Mouse (Mus musculus) hindbrain, embryonic 10.5 days (tissue): ENCODE data around the gene Fjx1. TPM values are rescaled to one million over a fixed set of nuclear protein-coding genes. Genes with fewer than 3 reads are reported as not detected.

Source experiments
- DNase-seq: peaks from one replicate; pipeline ENCODE4 v3.0.0-alpha.2; 2017; ENCODE audit warnings: low spot score
- H3K27ac ChIP-seq: fragments of 300-500 bp; sonication (generic); 2 replicates; pipeline ENCODE4 v1.5.1; 2016; ENCODE audit warnings: mild to moderate bottlenecking, moderate library complexity
- H3K27me3 ChIP-seq: fragments of 300-500 bp; sonication (generic); 2 replicates; pipeline ENCODE4 v1.6.1; 2016; ENCODE audit warnings: mild to moderate bottlenecking; ENCODE audit not compliant: poor library complexity, insufficient read depth, severe bottlenecking
- H3K36me3 ChIP-seq: fragments of 300-500 bp; sonication (generic); 2 replicates; pipeline ENCODE4 v1.6.1; 2016; ENCODE audit warnings: mild to moderate bottlenecking, moderate library complexity
- H3K4me1 ChIP-seq: fragments of 300-500 bp; sonication (generic); replicated peaks from 2 replicates; pipeline ENCODE4 v1.6.1; 2016; ENCODE audit warnings: mild to moderate bottlenecking
- H3K4me3 ChIP-seq: fragments of 300-500 bp; sonication (generic); 2 replicates; pipeline ENCODE4 v1.5.1; 2016; ENCODE audit warnings: mild to moderate bottlenecking, moderate library complexity
- H3K9me3 ChIP-seq: fragments of 300-500 bp; sonication (generic); 2 replicates; pipeline ENCODE4 v1.6.1; 2016; ENCODE audit warnings: mild to moderate bottlenecking, moderate library complexity
- WGBS: fragments of 180-500 bp; shearing (Covaris S2); methylation state at CpG from one replicate; pipeline ENCODE4 v1.1.7; 2016; 5-methylcytosine and 5-hydroxymethylcytosine counted together
- polyA plus RNA-seq: library from polyadenylated mRNA; unstranded; fragments of >200 nt; fragmentation: Nextera tagmentation; extraction: Ambion mirVana; gene quantifications from 2 replicates; pipeline ENCODE4 v1.2.1, GENCODE M21; 2016

Fjx1 gene
- 17.4 and 25.0 TPM in 2 replicates for polyA plus RNA-seq

DNA sequence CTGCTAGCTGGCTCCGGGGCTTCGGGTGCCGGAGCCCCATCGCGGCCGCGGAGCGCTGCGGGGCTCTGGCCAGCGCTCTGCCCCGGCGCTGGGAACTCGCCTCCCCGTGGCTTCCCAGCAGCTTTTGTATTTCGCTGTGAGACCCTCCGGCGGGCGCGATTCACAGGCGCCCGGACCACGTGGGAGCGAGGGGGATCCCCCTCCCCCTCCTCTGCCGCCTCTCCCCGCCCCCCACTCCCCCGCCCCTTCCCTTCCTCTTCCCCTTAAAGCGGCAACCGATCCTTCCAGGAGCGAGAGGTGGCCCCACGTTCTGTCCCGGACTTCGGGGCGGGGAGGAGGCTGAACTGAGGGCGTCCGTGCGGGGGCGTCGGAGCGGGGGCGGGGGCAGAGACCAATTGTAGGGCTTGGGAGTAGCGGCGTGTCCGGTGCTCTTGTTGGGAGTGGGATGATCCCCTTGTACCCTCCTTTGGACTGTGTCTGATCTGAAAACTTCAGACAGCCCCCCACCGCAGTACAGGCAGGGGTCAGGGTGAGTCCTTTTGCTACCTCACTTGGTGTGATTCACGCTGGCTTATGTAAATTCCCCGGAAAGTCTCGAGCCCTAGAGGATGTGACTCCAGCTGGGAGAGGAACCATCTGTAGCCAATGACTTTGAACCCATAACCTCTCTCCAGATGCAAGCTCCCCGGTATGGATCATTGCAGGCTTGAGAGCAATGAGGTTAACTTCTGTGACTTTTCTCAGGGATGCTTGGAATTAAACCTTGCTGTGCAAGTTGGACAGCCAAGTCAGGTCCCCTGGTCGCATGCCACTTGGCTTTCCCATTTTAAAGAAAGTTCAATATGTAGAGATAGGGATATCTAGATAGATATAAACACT lies at the start of gene Fjx1:
Gene Fjx1, minus strand, starts transcription at position 829 of the 879 bp plus-strand sequence.
- Histone ChIP-seq H3K36me3 (peaks cover 18% of the 10 kb centered on the region), H3K27ac (peak within 1 kb of the TSS; percentile 98), H3K4me1 (peaks cover 46% of the 10 kb centered on the region), H3K4me3 (peak within 1 kb of the TSS; percentile 90), H3K9me3 (no peaks in the 10 kb centered on the region), H3K27me3 (peaks cover 15% of the 10 kb centered on the region; the same call in 1 of the 2 replicates)
- DNase-seq: peak; percentile 88
- WGBS: under 1% methylated on average over 46 of the region's 49 CpGs

DNA sequence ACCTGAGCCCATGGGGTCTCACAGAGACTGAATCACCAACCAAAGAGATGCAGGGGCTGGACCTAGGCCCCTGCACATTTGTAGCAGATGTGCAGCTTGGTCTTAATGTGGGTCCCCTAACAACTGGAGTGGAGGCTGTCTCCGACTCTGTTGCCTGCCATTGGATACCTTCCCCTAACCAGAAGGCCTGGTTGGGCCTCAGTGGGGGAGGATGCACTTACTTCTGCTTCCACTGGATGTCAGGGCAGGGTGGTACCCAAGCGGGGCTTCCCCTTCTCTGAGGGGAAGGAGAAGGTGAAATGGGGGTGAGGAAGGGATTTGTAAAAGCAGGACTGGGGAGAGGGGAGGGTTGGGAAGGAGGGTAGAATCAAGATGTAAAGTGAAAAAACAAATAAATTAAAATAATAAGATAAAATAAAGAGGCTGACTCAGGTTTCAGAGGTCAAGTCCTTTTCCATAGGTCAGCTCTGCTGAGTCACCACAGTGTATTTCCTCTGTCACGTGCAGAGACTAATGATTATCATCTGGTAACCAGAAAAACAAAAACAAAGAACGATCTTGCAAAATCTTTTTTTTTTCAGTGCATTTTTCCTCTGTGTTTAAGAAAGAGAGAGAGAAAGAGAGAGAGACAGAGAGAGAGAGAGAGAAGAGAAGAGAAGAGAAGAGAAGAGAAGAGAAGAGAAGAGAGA lies 47.8 kb upstream of the Fjx1 start:
- Histone ChIP-seq H3K27me3 (no peaks in the 10 kb centered on the region), H3K36me3 (no peaks in the 10 kb centered on the region), H3K4me1 (no peaks in the 10 kb centered on the region), H3K9me3 (no peaks in the 10 kb centered on the region), H3K4me3 (no peak overlapping the region), H3K27ac (no peak overlapping the region)
- WGBS: 50% methylated on average over 4 of the region's 4 CpGs
- DNase-seq: peak; percentile 7

DNA sequence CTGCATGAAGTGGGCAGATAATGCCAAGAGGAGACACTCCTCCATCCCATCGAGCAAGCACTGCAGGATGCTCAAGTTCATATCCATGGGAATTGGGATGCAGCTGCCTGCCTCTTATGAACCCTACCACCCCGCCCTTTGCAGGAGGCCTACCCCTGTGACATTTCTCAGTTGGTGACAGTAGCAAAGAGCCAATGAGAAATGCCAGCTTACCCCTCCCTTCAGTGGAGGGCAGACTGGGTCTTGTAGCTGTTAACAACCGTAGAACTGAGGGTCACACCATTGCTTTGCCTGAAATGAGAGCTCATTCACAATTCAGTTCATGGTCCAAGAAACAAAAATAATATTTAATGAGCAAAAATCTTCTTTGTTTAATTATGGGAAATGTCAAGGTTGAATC lies 28.4 kb upstream of the Fjx1 start:
- Histone ChIP-seq H3K27me3 (peaks cover 9% of the 10 kb centered on the region; the same call in 1 of the 2 replicates), H3K4me3 (no peak overlapping the region), H3K9me3 (no peaks in the 10 kb centered on the region), H3K4me1 (peaks cover 6% of the 10 kb centered on the region; the same call in 1 of the 2 replicates), H3K36me3 (no peaks in the 10 kb centered on the region), H3K27ac (no peak overlapping the region)
- DNase-seq: peak; percentile 41
- WGBS: 38% methylated on average over 3 of the region's 3 CpGs

DNA sequence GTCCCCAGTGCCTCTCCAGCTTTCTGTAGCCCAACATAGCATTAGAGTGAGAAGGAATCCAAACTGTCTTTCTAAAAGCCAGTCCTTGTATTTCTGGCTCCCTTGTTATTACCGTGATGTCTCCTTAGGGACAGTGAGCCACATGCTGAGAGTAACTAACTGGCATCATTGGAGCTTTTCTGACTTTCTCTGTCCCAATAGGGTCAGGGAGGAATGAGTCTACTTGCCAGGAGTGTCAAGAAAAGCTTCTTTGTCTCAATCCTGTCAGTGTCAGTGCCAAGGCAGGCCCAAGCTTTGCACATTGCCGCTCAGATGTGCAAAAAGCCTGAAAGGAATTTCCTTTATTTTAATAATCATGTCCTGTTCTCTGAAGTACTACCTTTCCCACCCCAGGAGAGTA lies 23.8 kb upstream of the Fjx1 start:
- no peaks in the 10 kb centered on the region for H3K9me3 ChIP-seq
- H3K36me3 ChIP-seq: no peaks in the 10 kb centered on the region
- WGBS: 78% methylated on average over 2 of the region's 2 CpGs
- no peak overlapping the region for H3K27ac ChIP-seq
- H3K4me1 ChIP-seq: peaks cover 2% of the 10 kb centered on the region; the same call in 1 of the 2 replicates
- DNase-seq: no peak
- H3K4me3 ChIP-seq: no peak overlapping the region
- 0 out of 2 replicates have a peak, but pooled peaks cover 4% of the 10 kb centered on the region for H3K27me3 ChIP-seq

DNA sequence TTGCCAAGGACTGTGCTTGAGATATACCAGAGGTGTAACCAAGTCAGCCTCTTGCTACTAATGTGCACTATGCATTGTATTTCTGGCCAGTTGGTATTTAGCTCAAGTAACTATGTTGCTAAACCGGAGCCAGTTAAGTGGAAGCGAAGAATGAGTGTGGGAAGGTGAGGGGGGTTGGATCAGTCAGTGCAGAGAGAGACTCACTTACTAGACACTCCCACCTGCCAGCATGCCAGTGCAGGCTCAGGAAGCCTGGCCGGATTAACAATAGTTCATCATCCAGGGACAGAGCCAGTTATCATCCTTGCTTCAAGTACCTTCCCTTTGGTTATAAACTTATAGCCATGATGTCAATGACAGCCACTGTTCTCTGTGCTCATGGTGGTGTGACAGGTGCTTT lies 16.3 kb upstream of the Fjx1 start:
- peaks cover 13% of the 10 kb centered on the region for H3K4me1 ChIP-seq
- DNase-seq: peak; percentile 1
- H3K4me3 ChIP-seq: no peak overlapping the region
- H3K27ac ChIP-seq: no peak overlapping the region
- no peaks in the 10 kb centered on the region for H3K27me3 ChIP-seq
- 87% methylated on average over 3 of the region's 3 CpGs for WGBS
- no peaks in the 10 kb centered on the region for H3K9me3 ChIP-seq
- no peaks in the 10 kb centered on the region for H3K36me3 ChIP-seq

DNA sequence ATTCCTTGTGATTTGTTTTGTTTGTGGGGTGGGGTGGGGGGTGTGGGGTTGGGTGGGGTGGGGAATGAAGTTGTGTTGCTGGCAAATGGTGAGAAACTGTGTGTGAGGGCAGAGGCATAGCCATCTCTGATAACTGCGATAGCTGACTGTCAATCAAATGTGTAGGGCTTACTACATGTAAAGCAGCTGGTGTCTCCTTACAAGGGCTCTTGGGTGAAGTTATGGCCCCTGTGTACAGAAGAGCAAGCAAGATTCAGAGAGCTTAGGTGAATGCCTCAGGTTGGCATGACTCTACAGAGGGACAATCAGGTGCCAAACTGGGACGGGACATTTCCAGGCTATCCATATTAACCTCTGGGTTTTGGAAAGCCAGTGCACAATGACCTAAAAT lies 12.0 kb upstream of the Fjx1 start:
- WGBS: 87% methylated on average over 2 of the region's 2 CpGs
- no peaks in the 10 kb centered on the region for H3K27me3 ChIP-seq
- DNase-seq: no peak
- peaks cover 13% of the 10 kb centered on the region for H3K4me1 ChIP-seq
- no peak overlapping the region for H3K4me3 ChIP-seq
- no peaks in the 10 kb centered on the region for H3K9me3 ChIP-seq
- no peak overlapping the region for H3K27ac ChIP-seq
- H3K36me3 ChIP-seq: no peaks in the 10 kb centered on the region

DNA sequence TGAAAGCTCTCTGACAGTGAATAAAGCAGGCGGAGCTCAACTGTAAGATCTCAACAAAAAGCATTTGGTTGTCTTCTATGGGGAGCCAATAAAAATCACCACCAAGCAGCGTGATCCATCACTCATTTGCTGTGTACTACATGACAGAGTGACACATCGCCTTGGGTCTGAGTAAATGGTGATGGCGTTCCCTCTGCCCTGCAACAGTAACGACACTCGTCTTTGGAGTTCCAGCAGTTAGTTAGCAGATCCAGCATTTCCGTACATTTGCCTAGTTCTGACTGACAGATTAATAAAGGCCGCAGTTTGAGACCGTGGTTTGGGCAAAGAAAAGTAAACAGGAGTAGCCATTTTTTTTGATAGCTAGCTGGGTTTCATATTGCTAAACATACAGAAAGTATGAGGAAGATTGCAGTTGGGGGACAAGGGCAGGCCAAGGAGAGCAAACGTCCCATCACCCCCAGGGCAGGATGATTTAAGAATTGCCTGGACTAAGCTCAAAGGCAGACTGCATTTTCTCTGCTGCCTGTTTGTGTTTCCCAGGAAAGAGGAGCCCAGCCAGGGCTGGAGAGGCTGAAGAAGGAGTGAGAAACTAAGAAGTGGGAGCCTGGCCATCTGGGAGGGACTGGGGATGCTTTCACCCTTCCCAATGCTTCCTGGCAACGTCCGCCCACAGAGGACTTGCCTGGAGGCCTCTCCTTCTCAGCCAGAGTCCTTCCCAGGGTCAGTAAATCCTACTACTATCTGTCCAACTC lies 11.5 kb upstream of the Fjx1 start:
- DNase-seq: no peak
- WGBS: 60% methylated on average over 12 of the region's 12 CpGs
- Histone ChIP-seq H3K27me3 (no peaks in the 10 kb centered on the region), H3K27ac (peak overlapping the region; percentile 50; the same call in 1 of the 2 replicates), H3K9me3 (no peaks in the 10 kb centered on the region), H3K4me3 (no peak overlapping the region), H3K4me1 (peaks cover 13% of the 10 kb centered on the region), H3K36me3 (no peaks in the 10 kb centered on the region)

DNA sequence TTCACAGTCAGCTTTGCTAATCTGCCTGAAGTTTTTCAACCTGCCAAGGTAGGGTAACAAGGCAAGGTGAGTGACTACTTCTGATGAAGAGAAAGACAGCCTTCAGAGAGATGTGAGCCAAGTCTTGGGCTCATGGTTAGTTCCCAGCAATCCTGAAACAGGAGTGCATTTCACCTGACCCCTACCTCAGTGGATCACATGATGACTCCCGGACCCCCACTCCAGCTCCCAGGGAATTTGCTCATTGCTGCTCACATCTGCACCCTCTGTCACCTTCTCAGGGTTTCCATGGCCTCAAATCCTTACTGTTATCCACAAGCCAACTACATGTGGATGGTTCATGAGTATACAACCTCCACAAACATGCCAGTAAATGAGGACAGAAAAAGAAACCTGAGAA lies 9.2 kb upstream of the Fjx1 start:
- Histone ChIP-seq H3K27ac (0 out of 2 replicates have a peak overlapping the region, but pooled peaks have one; percentile 23), H3K4me1 (peaks cover 11% of the 10 kb centered on the region), H3K4me3 (no peak overlapping the region), H3K36me3 (no peaks in the 10 kb centered on the region), H3K27me3 (peaks cover 6% of the 10 kb centered on the region), H3K9me3 (no peaks in the 10 kb centered on the region)
- no peak for DNase-seq
- WGBS: 71% methylated on average over 1 of the region's 1 CpGs

DNA sequence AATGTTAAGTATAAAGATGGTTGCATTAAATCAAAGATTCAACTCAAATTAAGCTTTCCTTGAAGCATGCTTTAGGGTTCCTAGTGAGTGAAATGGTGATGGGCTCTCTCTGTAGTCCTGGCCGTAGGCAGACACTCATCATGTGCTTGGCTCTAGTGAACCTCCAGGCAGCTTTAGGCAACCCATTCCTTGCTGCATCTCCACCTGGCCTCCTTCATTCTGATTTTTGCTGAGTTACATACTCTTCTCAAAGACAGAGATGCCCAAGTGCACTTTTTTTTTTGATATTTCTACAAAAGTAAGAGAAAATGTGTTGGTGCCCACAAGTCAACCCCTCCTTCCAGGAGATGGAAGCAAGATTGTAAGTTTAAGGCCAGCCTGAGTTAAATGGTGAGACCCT lies 2.8 kb upstream of the Fjx1 start:
- H3K27ac ChIP-seq: no peak overlapping the region
- H3K9me3 ChIP-seq: no peaks in the 10 kb centered on the region
- H3K4me1 ChIP-seq: peaks cover 27% of the 10 kb centered on the region
- WGBS: 89% methylated on average over 1 of the region's 1 CpGs
- DNase-seq: no peak
- no peak overlapping the region for H3K4me3 ChIP-seq
- H3K36me3 ChIP-seq: no peaks in the 10 kb centered on the region
- peaks cover 21% of the 10 kb centered on the region for H3K27me3 ChIP-seq

DNA sequence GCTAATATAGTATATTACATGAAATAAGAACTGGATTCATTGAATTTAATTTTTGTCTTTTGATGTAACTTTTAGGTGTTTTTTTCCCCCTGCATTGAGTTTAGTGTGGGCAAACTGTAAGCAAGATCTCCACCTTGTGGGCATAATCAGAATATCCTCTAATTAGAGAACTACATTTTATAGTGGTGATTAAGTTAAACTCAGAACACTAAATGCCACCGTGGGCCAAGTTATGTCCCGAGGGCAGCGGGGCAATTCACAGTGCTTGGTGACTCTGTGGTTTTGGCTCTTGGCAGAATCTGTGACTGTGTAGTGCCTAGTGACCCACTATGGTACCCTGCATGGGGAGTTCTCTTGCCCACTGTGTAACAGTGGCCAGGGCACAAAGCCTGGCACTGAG lies 1.1 kb upstream of the Fjx1 start:
- H3K4me3 ChIP-seq: no peak overlapping the region
- 0 out of 2 replicates have a peak, but pooled peaks cover 3% of the 10 kb centered on the region for H3K36me3 ChIP-seq
- no peaks in the 10 kb centered on the region for H3K9me3 ChIP-seq
- H3K4me1 ChIP-seq: peaks cover 43% of the 10 kb centered on the region
- H3K27ac ChIP-seq: no peak overlapping the region
- 53% methylated on average over 3 of the region's 3 CpGs for WGBS
- DNase-seq: no peak
- peaks cover 18% of the 10 kb centered on the region for H3K27me3 ChIP-seq

DNA sequence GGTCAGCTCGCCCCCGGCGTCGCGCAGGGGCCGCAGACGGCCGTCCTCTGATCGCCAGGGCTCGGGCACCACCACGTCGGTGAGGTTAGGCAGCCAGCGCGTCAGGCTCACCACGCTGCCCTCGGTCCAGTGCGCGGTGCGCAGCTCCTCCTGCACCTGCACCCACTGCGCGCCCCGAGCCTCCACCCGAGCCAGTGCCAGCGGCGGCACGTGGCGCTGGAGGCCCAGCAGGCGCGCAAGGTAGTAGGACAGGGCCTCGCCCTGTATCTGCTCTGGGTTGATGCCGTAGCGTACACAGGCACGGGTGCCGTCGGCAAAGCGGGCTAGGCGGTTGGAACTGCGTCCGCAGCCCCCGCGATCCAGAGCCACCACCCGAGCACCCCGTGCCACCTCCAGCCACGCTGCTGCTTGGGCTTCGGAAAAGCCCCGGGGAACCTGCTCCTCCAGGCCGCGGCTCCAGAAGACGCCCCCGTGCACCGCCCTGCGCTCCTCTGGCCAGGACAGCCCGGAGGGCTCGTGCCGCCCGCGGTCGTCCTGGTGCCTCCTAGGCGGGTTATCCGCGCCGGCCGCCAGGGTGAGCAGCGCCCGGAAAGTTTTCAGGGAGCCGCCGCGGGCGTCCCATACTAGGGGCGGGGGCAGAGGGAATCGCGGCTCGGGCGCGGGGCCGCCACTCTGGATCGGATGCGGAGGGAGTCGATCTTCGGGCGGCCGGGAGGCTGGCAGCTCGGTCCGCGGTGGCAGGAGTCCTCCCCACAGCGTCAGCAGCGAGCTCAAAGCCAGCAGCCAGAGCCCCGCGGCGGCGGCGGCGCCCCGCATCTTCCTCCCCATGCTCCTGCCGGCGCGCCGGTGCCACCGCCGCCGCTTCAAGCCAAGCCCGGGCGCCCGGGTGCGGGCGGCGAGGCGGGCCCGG lies 1.3 kb downstream of the Fjx1 start:
- peaks cover 15% of the 10 kb centered on the region; the same call in 1 of the 2 replicates for H3K27me3 ChIP-seq
- peaks cover 21% of the 10 kb centered on the region for H3K36me3 ChIP-seq
- peak overlapping the region; percentile 98 for H3K27ac ChIP-seq
- under 1% methylated on average over 109 of the region's 109 CpGs for WGBS
- peak; percentile 74 for DNase-seq
- H3K9me3 ChIP-seq: no peaks in the 10 kb centered on the region
- peak overlapping the region; percentile 90 for H3K4me3 ChIP-seq
- peaks cover 46% of the 10 kb centered on the region for H3K4me1 ChIP-seq
